Mouse (Mus musculus): ENCODE data around the gene Degs1.

GRCm38 (mm10) chr1:182271130-182271529 is 11.5 kb downstream of the Degs1 start:
- TF ChIP-seq POLR2A (IDR thresholded peaks at IDR 0.05; ENCODE audit: insufficient read depth, low read depth, low read length) (no peak), CTCF (IDR thresholded peaks at IDR 0.05; ENCODE audit: insufficient read depth, low read depth, low read length) (no peak)
